Mouse (Mus musculus) ovary, postnatal 14 days (tissue): ENCODE results near the gene Copb1.
"Not testable (repeated sequence)": the region's sequence is repeated elsewhere in the genome, so short reads cannot be mapped to it uniquely, and the experiment has no call there.

ENCODE experiments used
- DNase-seq: peaks from one replicate; pipeline ENCODE4 v3.0.0; 2022; ENCODE audit warnings: low spot score

Copb1 gene

GRCm38 (mm10) chr7:114220433-114220832, 34.1 kb downstream of the Copb1 start:
- no peak for DNase-seq

- DNase-seq: no peak
Measured at GRCm38 (mm10) chr7:114216908-114217307, 37.6 kb downstream of the Copb1 start.

- DNase-seq: no peak
Measured at GRCm38 (mm10) chr7:114214385-114214784, 40.1 kb downstream of the Copb1 start.

- no peak for DNase-seq
Measured at GRCm38 (mm10) chr7:114213537-114213936, 41.0 kb downstream of the Copb1 start.

GRCm38 (mm10) chr7:114210618-114211017, 43.9 kb downstream of the Copb1 start:
- no peak for DNase-seq

GRCm38 (mm10) chr7:114209841-114210240, 44.7 kb downstream of the Copb1 start:
- no peak for DNase-seq

GRCm38 (mm10) chr7:114203491-114204359, 50.8 kb downstream of the Copb1 start:
- DNase-seq: no peak

GRCm38 (mm10) chr7:114202972-114203404, 51.5 kb downstream of the Copb1 start:
- DNase-seq: no peak

GRCm38 (mm10) chr7:114200651-114201050, 53.9 kb downstream of the Copb1 start:
- DNase-seq: no peak

GRCm38 (mm10) chr7:114199428-114200110, 54.9 kb downstream of the Copb1 start:
- no peak for DNase-seq

GRCm38 (mm10) chr7:114198252-114198651, 56.3 kb downstream of the Copb1 start:
- DNase-seq: no peak

- DNase-seq: not testable (repeated sequence)
Measured at GRCm38 (mm10) chr7:114196588-114196987, 57.9 kb downstream of the Copb1 start.

- not testable (repeated sequence) for DNase-seq
Measured at GRCm38 (mm10) chr7:114194788-114195187, 59.7 kb downstream of the Copb1 start.

- no peak for DNase-seq
Measured at GRCm38 (mm10) chr7:114194224-114194623, 60.3 kb downstream of the Copb1 start.

- no peak for DNase-seq
Measured at GRCm38 (mm10) chr7:114193284-114194067, 61.0 kb downstream of the Copb1 start.

GRCm38 (mm10) chr7:114192581-114192980, 61.9 kb downstream of the Copb1 start:
- no peak for DNase-seq

- DNase-seq: no peak
Measured at GRCm38 (mm10) chr7:114183416-114183815, 71.1 kb downstream of the Copb1 start.

GRCm38 (mm10) chr7:114182708-114183107, 71.8 kb downstream of the Copb1 start:
- DNase-seq: no peak

- peak; percentile 58 for DNase-seq
Measured at GRCm38 (mm10) chr7:114181391-114181790, 73.1 kb downstream of the Copb1 start.

- no peak for DNase-seq
Measured at GRCm38 (mm10) chr7:114176588-114176987, 77.9 kb downstream of the Copb1 start.

GRCm38 (mm10) chr7:114171354-114172097, 83.0 kb downstream of the Copb1 start:
- no peak for DNase-seq

GRCm38 (mm10) chr7:114169996-114170395, 84.5 kb downstream of the Copb1 start:
- DNase-seq: no peak
